Mouse (Mus musculus) MEL (cell line): Measurements from ENCODE around the gene Rap1gds1.

Experiments
- CHD1 ChIP-seq: IDR thresholded peaks from 2 replicates; pipeline ENCODE4 v1.6.1; 2012; ENCODE audit warnings: low read depth, mild to moderate bottlenecking, inconsistent platforms, low read length, improper control_type of control experiment
- CTCF ChIP-seq, 3 experiments: IDR thresholded peaks in 2 of 3; conservative IDR thresholded peaks in 1 of 3; 2 replicates each; pipeline ENCODE4 v1.5.1; 2011 to 2012; ENCODE audit warnings: low read length in 3 of 3, low read depth in 2 of 3, mild to moderate bottlenecking in 2 of 3, improper control_type of control experiment in 1 of 3, inconsistent platforms in 1 of 3, mixed read lengths in 1 of 3, moderate library complexity in 1 of 3; ENCODE audit not compliant: control insufficient read depth in 1 of 3, insufficient read depth in 1 of 3, poor library complexity in 1 of 3, severe bottlenecking in 1 of 3
- E2F4 ChIP-seq: IDR thresholded peaks from 2 replicates; pipeline ENCODE4 v1.6.1; 2011; ENCODE audit warnings: low read depth, low read length, improper control_type of control experiment, borderline replicate concordance
- EP300 ChIP-seq, 2 experiments: IDR thresholded peaks; 2 replicates each; pipeline ENCODE4 v1.6.1; 2011; ENCODE audit warnings: improper control_type of control experiment in 2 of 2, low read length in 2 of 2, low read depth in 1 of 2, mild to moderate bottlenecking in 1 of 2
- GATA1 ChIP-seq: IDR thresholded peaks from 2 replicates; pipeline ENCODE4 v1.6.1; 2011; ENCODE audit warnings: low read depth, low read length, improper control_type of control experiment
- JUND ChIP-seq: IDR thresholded peaks from 2 replicates; pipeline ENCODE4 v1.6.1; 2011; ENCODE audit warnings: low read depth, mild to moderate bottlenecking, improper control_type of control experiment, low read length
- POLR2A ChIP-seq, 2 experiments: IDR thresholded peaks; 2 replicates each; pipeline ENCODE4 v1.6.1; 2011 to 2012; ENCODE audit warnings: low read length in 2 of 2, mild to moderate bottlenecking in 2 of 2, control low read depth in 1 of 2, improper control_type of control experiment in 1 of 2, low read depth in 1 of 2, moderate library complexity in 1 of 2; ENCODE audit not compliant: control insufficient read depth in 1 of 2, insufficient read depth in 1 of 2, poor library complexity in 1 of 2
- RCOR1 ChIP-seq: IDR thresholded peaks from 2 replicates; pipeline ENCODE4 v1.6.1; 2012; ENCODE audit warnings: low read depth, mild to moderate bottlenecking, inconsistent platforms, low read length, improper control_type of control experiment
- USF2 ChIP-seq, 2 experiments: IDR thresholded peaks; 2 replicates each; pipeline ENCODE4 v1.6.1; 2011 to 2012; ENCODE audit warnings: improper control_type of control experiment in 2 of 2, low read length in 2 of 2, borderline replicate concordance in 1 of 2, inconsistent platforms in 1 of 2, low read depth in 1 of 2, mild to moderate bottlenecking in 1 of 2; ENCODE audit not compliant: insufficient read depth in 1 of 2
- ZC3H11A ChIP-seq: IDR thresholded peaks from 2 replicates; pipeline ENCODE4 v1.6.1; 2012; ENCODE audit warnings: low read depth, mild to moderate bottlenecking, inconsistent platforms, low read length, improper control_type of control experiment
- ZKSCAN1 ChIP-seq: IDR thresholded peaks from 2 replicates; pipeline ENCODE4 v1.6.1; 2012; ENCODE audit warnings: low read depth, mild to moderate bottlenecking, inconsistent platforms, low read length, improper control_type of control experiment, moderate library complexity
- ZNF384 ChIP-seq: IDR thresholded peaks from 2 replicates; pipeline ENCODE4 v1.6.1; 2012; ENCODE audit warnings: low read depth, mild to moderate bottlenecking, inconsistent platforms, low read length, improper control_type of control experiment

- TF ChIP-seq JUND (no peak), EP300 (IDR thresholded peaks at IDR 0.05; ENCODE audit: low read depth in 1 of 2, low read length in 2 of 2) (no peak), POLR2A (IDR thresholded peaks at IDR 0.05; ENCODE audit: control insufficient read depth in 1 of 2, insufficient read depth in 1 of 2, low read depth in 1 of 2, low read length in 2 of 2, poor library complexity in 1 of 2) (no peak), CTCF (IDR thresholded peaks at IDR 0.05 in 2 of 3, conservative IDR thresholded peaks at IDR 0.05 in 1 of 3; ENCODE audit: control insufficient read depth in 1 of 3, insufficient read depth in 1 of 3, low read depth in 2 of 3, low read length in 3 of 3, poor library complexity in 1 of 3, severe bottlenecking in 1 of 3) (no peak), ZC3H11A (no peak), E2F4 (no peak), CHD1 (no peak), RCOR1 (no peak), ZNF384 (no peak), USF2 (IDR thresholded peaks at IDR 0.05; ENCODE audit: borderline replicate concordance in 1 of 2, insufficient read depth in 1 of 2, low read depth in 1 of 2, low read length in 2 of 2) (no peak), GATA1 (no peak), ZKSCAN1 (no peak)
Observed at GRCm38 (mm10) chr3:138898055-138898454, 176.9 kb downstream of the Rap1gds1 start.
